Mouse (Mus musculus): ENCODE measurements around the gene Gucy2g.
"Not testable (repeated sequence)": the region's sequence is repeated elsewhere in the genome, so short reads cannot be mapped to it uniquely, and the experiment has no call there.

The Gucy2g gene

GRCm38 (mm10) chr19:55162271-55162670 lies 78.8 kb downstream of the Gucy2g start:
- DNase-seq (ENCODE audit: low spot score), result no peak

GRCm38 (mm10) chr19:55159826-55160225 lies 81.2 kb downstream of the Gucy2g start:
- DNase-seq (ENCODE audit: low spot score), result no peak

GRCm38 (mm10) chr19:55158606-55159005 lies 82.4 kb downstream of the Gucy2g start:
- DNase-seq (ENCODE audit: low spot score), result peak; percentile 78

- DNase-seq (ENCODE audit: low spot score), result no peak
Observed at GRCm38 (mm10) chr19:55157029-55157428, 84.0 kb downstream of the Gucy2g start.

GRCm38 (mm10) chr19:55152983-55153382 lies 88.1 kb downstream of the Gucy2g start:
- DNase-seq (ENCODE audit: low spot score), result no peak

GRCm38 (mm10) chr19:55152274-55152673 lies 88.8 kb downstream of the Gucy2g start:
- DNase-seq (ENCODE audit: low spot score), result not testable (repeated sequence)

GRCm38 (mm10) chr19:55149646-55150045 lies 91.4 kb downstream of the Gucy2g start:
- DNase-seq (ENCODE audit: low spot score), result no peak

GRCm38 (mm10) chr19:55148109-55148508 lies 92.9 kb downstream of the Gucy2g start:
- no peak for DNase-seq (ENCODE audit: low spot score)
